Mouse (Mus musculus) olfactory bulb, adult 2 months (tissue): ENCODE measurements around the gene Psmd11.

ENCODE experiments used
- CTCF ChIP-seq: fragments of 200-500 bp; IDR thresholded peaks from 2 replicates; pipeline ENCODE4 v1.5.1; 2012; ENCODE audit warnings: low read depth, mild to moderate bottlenecking, low read length, moderate library complexity; ENCODE audit not compliant: insufficient read depth
- POLR2A ChIP-seq: fragments of 200-500 bp; IDR thresholded peaks from 2 replicates; pipeline ENCODE4 v1.6.1; 2012; ENCODE audit warnings: mild to moderate bottlenecking, low read depth, low read length, moderate library complexity; ENCODE audit not compliant: insufficient read depth

- no peak for TF ChIP-seq POLR2A
- TF ChIP-seq CTCF: no peak
Observed at GRCm38 (mm10) chr11:80518421-80519367, 90.3 kb downstream of the Psmd11 start.
